Mouse (Mus musculus) heart, adult 18-20 months (tissue): ENCODE results near the gene Nipa1. TPM values are rescaled to one million over a fixed set of nuclear protein-coding genes. Genes with fewer than 3 reads are reported as not detected.

Experiments
- DNase-seq, 2 experiments: peaks; one replicate each; pipeline ENCODE4 v3.0.0; 2021 to 2022; ENCODE audit warnings: mixed read lengths in 1 of 2
- total RNA-seq, 2 experiments: library from RNA; stranded (reverse); gene quantifications; 2 replicates each; pipeline ENCODE4 v1.2.3; 2021

Nipa1 gene
- total RNA-seq, 2 experiments from 2014 or later: 7.7 to 7.9 TPM

DNA sequence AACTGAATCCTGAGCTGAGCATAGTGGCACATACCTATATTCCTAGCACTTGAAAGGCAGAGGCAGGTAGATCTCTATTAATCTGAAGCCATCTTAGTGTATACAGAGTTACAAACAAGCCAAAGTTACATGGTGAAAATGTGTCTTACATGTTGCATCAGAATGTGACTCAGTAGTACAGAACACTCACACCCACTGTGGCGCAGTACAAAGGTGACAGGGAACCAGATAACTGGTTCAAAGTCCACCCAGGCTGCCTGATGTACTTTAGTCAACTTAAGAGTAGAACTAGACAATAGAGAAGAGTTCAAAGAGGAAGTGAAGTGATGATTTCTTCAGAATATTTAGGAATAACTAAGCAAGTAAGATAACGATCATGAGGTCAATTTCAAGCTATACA lies 84.7 kb downstream of the Nipa1 start:
- no peak for DNase-seq

DNA sequence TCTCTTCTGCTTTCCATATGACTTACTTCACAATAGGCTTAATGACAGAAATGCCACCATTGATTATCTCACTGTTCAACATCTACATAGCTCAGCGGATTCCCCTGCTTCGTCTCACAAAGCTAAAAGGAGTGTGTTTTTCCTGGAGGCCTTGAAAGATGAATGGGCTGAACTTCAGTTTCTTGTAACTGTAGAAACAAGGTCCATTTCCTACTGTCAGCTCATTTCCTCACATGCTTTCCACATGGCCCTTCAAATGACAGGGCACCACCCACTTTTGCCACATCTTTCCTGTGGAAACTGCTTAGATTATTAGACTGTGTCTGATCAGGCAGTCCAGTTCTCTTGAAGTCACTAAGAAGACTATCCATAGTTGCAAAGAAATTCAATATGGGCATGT lies 91.1 kb downstream of the Nipa1 start:
- no peak for DNase-seq

Other genes starting within 250 kb of the Nipa1 start
- 1 to 10 TPM; 8.0 to 9.3 TPM for gene Tubgcp5, start 225.8 kb downstream of the Nipa1 start, total RNA-seq
- 10 to 100 TPM; 29.6 to 35.5 TPM for gene Cyfip1, start 178.2 kb downstream of the Nipa1 start, total RNA-seq
- 10 to 100 TPM; 38.8 to 40.0 TPM for gene Nipa2, start 57.5 kb downstream of the Nipa1 start, total RNA-seq
- 10 to 100 TPM; 37.6 to 38.2 TPM for gene Herc2, start 30.2 kb upstream of the Nipa1 start, total RNA-seq
- gene Oca2, start 219.8 kb upstream of the Nipa1 start, total RNA-seq: not detected